Mouse (Mus musculus): ENCODE results near the gene Dld.
A peak's percentile ranks its signal among the peaks of the same experiment; 100 is the strongest.

GRCm38 (mm10) chr12:31376326-31376950 is 25.2 kb upstream of the Dld start:
- no peak for TF ChIP-seq POLR2A (IDR thresholded peaks at IDR 0.05; ENCODE audit: borderline replicate concordance, extremely low read depth, low read depth, low read length)
- TF ChIP-seq CTCF (IDR thresholded peaks at IDR 0.05; ENCODE audit: insufficient read depth, low read length): peak; percentile 30; the same call in 1 of the 2 replicates
